Mouse (Mus musculus): ENCODE data around the gene Napepld.

DNA sequence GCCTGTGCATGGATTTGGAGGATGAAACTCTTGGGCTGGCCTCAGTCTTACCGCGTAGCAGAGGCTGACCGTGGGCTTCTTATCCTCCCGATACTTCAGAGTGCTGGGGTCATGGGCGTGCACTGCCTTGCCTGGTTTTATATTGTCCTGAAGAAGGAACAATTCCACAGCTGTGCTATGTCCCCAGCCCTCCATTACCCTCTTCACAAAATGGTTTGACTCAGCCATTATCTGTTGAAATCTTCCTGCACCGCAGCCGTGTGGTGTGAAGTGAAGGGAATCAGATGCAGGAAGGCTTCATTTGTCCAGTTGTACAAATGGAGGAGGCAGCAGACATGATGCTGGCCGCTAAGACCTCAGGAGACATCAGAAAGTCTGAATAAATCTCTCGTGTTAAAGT, 44.3 kb downstream of the Napepld start:
- TF ChIP-seq CTCF (IDR thresholded peaks at IDR 0.05; ENCODE audit: control insufficient read depth, insufficient read depth, low read length) = no peak
- TF ChIP-seq POLR2A (IDR thresholded peaks at IDR 0.05; ENCODE audit: borderline replicate concordance, control insufficient read depth, low read depth, low read length) = no peak
